Mouse (Mus musculus) embryonic stem cell, embryonic (primary cell): ENCODE data around the gene Diras1.

ENCODE experiments used
- CTCF ChIA-PET, 4 experiments: fragments of 300-600 bp in 2 of 4; fragments of 350-600 bp in 2 of 4; sonication (Branson Sonifier 250); formaldehyde crosslinking; loops; one replicate each; lab custom pipeline; 2022; ENCODE audit warnings: inconsistent platforms in 2 of 4; lab: Charles Lee
- POLR2A ChIA-PET, 4 experiments: fragments of 300-600 bp in 2 of 4; fragments of 350-600 bp in 2 of 4; sonication (Branson Sonifier 250); formaldehyde crosslinking; loops; one replicate each; lab custom pipeline; 2022; ENCODE audit warnings: antibody characterized with exemption in 4 of 4, inconsistent platforms in 1 of 4; lab: Charles Lee

The Diras1 gene

DNA sequence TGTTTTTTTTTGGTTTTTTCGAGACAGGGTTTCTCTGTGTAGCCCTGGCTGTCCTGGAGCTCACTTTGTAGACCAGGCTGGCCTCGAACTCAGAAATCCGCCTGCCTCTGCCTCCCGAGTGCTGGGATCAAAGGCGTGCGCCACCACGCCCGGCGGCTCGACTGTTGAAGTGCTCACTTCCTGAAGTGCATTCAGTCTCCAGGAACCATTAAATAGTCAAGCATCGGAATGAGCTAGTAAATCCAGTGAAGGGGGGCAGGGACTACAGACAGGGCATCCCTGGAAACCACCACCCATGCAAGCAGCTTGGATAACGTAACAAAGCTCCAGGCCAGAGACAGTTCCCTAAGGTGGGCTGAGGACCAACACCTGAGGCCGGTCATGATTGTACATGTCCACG, 19.8 kb upstream of the Diras1 start:
- CTCF ChIA-PET: interaction anchor here (0.6 to 1.5 kb wide), 9 partner anchors 8 to 247 kb away, joined by 3 to 4 read pairs (median 3); partner anchors contain the start of genes Pip5k1c (in 1 of the 4) and Slc39a3 (in 1 of the 4)

DNA sequence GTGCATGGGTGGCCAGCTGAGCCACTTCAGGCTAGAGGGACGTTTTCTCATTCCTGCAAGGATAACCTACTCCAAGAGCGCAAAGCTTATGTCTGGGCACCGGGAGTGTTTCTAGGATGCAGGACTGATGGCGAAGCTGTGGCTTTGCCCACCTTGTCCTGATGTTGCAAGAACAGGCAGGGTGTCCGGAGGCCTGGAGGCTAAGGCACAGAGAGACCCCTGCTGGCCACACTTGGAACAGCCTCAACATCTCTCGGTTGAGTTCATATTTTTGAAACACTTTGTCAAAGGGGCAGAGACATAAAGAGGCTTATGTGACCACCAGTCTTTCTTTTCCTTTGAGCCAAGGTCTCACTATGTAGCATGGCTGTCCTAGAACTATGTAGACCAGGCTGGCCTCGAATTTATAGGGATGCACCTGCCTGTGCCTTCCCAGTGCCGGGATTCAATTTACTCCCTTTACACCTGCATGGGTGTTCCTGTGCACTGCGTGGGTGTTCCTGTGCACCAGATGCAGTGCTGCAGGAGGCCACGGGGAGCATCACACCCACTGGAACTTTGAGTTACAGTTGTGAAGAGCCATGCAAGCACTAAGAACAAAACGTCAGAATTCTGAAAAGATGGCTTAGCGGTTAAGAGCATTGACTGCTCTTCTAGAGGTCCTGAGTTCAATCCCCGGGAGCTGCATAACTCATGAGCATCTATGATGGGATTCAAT, 16.2 kb upstream of the Diras1 start:
- POLR2A ChIA-PET: interaction anchor here (0.5 to 2.5 kb wide), 21 partner anchors 9 to 227 kb away, joined by 3 to 8 read pairs (median 4); partner anchors contain the start of genes Gadd45b (in 2 of the 4), Sgta (in 2 of the 4), Diras1 (in 1 of the 4) and Eef2 (in 1 of the 4)
- CTCF ChIA-PET: interaction anchor here (0.5 to 2.0 kb wide), 19 partner anchors 8 to 1473 kb away, joined by 3 to 12 read pairs (median 4); partner anchors contain the start of gene Sgta (in 1 of the 4)

More for the DNA sequence above, 19.8 kb upstream of the Diras1 start:
- POLR2A ChIA-PET: interaction anchor here in 3 of 4 experiments (0.6 to 3.2 kb wide), 12 partner anchors 8 to 131 kb away, joined by 3 to 12 read pairs (median 5); partner anchors contain the start of genes Slc39a3 (in 2 of the 3), Eef2 (in 1 of the 3), Gadd45b (in 1 of the 3) and Gng7 (in 1 of the 3)

DNA sequence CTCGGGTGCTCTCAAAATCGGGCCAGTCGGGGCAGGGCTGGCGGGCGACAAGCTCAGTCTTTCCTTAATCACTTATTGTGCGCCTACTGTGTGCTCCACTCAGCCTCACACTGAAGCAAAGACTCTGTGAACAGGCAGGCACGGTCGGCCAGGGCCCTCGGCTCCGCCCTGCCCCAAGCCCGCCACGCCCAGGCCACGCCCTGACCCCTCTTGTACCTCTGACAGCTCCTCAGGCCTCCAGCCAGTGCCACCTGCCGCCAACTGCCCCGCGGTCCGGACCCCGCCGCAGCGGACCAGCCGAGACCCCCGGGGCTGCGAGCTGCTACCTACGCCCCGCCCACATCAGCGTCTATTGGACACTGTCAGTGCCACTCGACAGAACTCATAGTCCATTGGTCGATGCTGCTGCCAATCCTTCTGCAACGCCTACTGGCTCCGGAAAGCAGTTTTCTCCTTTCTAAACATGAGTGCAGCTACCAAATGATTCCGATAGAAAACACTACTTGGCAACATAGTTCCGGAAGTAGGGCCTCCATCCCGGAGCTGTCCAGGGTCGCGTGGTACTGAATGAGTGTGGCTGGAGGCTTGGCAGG, 11.6 kb upstream of the Diras1 start, which contains the start of gene Slc39a3:
Slc39a3 (minus strand) TSS at position 439 of the 593 bp plus-strand sequence.
- ChIA-PET POLR2A (interaction anchor here (0.5 to 2.5 kb wide), 87 partner anchors 8 to 1471 kb away, joined by 3 to 28 read pairs (median 4); partner anchors contain the start of genes Sgta (in 4 of the 4), Gadd45b (in 3 of the 4), Gng7 (in 3 of the 4) and Map2k2 (in 3 of the 4)), CTCF (interaction anchor here (0.5 to 2.6 kb wide), 41 partner anchors 8 to 811 kb away, joined by 3 to 14 read pairs (median 4); partner anchors contain the start of genes Sgta (in 2 of the 4), Ap3d1 (in 1 of the 4), Diras1 (in 1 of the 4) and Gadd45b (in 1 of the 4))

DNA sequence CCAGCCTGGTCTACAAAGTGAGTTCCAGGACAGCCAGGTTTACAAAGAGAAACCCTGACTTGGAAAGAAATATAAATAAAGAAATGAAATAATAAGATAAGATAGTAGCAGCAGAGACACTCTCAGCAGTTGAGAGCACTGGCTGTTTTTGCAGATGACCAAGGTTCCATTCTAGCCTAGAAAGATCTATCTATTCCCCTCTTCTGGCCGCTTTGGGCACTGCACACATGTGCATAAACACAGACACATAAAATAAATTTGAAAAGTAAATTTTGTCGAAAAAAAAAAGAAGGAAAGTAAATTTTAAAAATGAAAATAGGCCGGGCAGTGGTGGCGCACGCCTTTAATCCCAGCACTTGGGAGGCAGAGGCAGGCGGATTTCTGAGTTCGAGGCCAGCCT, 10.8 kb upstream of the Diras1 start:
- CTCF ChIA-PET: interaction anchor here in 3 of 4 experiments (1.0 to 2.6 kb wide), 19 partner anchors 14 to 707 kb away, joined by 3 to 14 read pairs (median 5); partner anchors contain the start of genes Gng7 (in 1 of the 3), Pcsk4 (in 1 of the 3), Reep6 (in 1 of the 3) and Sgta (in 1 of the 3)
- POLR2A ChIA-PET: interaction anchor here in 3 of 4 experiments (0.6 to 2.5 kb wide), 54 partner anchors 7 to 744 kb away, joined by 3 to 28 read pairs (median 5); partner anchors contain the start of genes Gadd45b (in 3 of the 3), Gng7 (in 3 of the 3), Map2k2 (in 3 of the 3) and Eef2 (in 2 of the 3)

DNA sequence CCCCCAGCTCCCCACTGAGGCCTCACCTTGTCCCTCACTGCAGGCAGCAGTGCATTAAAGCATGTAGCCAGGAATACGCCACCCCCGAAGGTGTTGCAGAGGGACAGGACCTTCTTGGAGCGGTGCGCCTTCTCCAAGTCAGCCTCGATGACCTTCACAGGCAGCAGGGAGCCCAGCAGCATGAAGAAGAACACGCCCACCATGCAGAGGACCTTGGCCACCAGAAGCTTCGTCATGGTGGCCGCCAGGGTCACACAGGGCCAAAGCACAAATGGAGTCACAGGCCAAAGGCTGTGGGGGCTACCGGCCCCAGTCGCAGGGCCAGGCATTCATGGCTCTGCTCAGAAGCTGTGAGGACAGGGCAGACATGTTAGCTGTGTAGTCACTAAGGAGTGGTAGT, 8.1 kb upstream of the Diras1 start:
- ChIA-PET POLR2A (interaction anchor here in 1 of 4 experiments (1.7 kb wide), 1 partner anchor 104 kb away, joined by 6 read pairs; the partner anchor contains the start of gene Gadd45b), CTCF (interaction anchor here in 2 of 4 experiments (0.5 to 0.9 kb wide), 2 partner anchors 12 to 50 kb away, joined by 3 read pairs; no protein-coding TSS in a partner anchor)

DNA sequence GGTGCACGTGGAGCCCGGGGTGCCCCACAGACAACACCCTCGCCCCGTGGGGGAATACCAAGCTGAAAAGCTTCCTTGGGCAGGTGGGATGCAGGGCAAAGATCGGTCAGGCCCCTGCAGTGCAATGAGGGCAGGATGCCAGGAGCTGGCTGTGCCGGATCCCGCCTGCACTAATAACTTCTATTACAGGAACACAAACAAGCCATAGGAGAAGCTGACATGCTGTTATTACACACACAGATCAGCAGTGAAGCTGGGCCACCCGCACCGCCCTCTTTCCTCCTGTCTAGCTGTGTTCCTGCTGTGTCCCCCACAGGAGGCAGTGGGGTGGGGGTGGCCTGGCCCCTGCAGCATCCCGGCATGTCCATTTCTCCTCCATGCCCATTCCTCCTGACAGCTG, 3.6 kb upstream of the Diras1 start:
- CTCF ChIA-PET: interaction anchor here in 3 of 4 experiments (0.6 to 1.2 kb wide), 5 partner anchors 11 to 526 kb away, joined by 3 read pairs; no protein-coding TSS in a partner anchor
- POLR2A ChIA-PET: interaction anchor here in 2 of 4 experiments (0.6 to 3.4 kb wide), 5 partner anchors 8 to 161 kb away, joined by 3 to 12 read pairs (median 3); partner anchors contain the start of gene Slc39a3 (in 2 of the 2)

DNA sequence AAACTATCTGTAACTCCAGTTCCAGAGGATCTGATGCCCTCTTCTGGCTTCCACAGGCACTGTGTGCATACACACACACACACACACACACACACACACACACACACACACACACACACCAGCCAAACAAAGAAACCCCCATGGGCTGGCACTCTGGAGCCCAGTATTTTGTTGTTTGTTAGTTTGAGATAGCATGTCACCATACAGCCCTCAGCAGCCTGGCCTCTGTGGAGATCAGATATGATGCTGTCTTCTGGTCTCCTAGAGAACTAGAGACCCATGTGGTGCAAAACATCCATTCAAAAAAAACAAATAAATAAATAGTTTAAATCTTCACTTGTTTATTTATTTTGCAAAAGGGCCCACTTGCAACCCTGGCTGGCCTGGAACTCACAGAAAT, 2.8 kb upstream of the Diras1 start:
- ChIA-PET CTCF (interaction anchor here in 1 of 4 experiments (1.2 to 2.0 kb wide), 2 partner anchors 10 kb away, joined by 3 to 4 read pairs; no protein-coding TSS in a partner anchor), POLR2A (interaction anchor here in 2 of 4 experiments (0.6 to 3.4 kb wide), 3 partner anchors 9 to 107 kb away, joined by 3 to 12 read pairs (median 5); partner anchors contain the start of gene Slc39a3 (in 2 of the 2))

DNA sequence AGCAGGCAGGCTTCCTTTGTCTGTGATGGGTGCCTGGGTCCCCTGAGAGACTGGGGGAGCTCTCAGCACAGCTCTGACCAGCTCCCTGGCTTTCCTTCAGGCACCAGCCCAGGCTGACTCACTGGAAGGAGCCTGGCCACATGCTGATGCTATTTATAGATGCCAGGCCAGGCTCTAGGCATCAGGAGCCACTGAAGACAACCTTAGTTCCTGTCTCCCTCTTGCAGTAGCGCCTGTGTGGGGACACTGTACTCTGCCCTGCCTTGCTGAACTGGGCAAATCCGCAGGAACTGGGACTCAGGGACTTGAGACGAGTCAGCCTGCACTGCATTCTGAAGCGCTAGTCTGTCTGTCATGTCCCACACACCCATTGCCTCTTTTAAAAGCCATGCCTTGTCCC, 1.9 kb upstream of the Diras1 start:
- ChIA-PET CTCF (interaction anchor here in 1 of 4 experiments (1.5 to 2.0 kb wide), 2 partner anchors 9 to 11 kb away, joined by 4 to 5 read pairs; no protein-coding TSS in a partner anchor), POLR2A (interaction anchor here in 3 of 4 experiments (0.9 to 3.4 kb wide), 9 partner anchors 9 to 98 kb away, joined by 3 to 12 read pairs (median 3); partner anchors contain the start of genes Gng7 (in 2 of the 3), Gadd45b (in 1 of the 3) and Slc39a3 (in 1 of the 3))

DNA sequence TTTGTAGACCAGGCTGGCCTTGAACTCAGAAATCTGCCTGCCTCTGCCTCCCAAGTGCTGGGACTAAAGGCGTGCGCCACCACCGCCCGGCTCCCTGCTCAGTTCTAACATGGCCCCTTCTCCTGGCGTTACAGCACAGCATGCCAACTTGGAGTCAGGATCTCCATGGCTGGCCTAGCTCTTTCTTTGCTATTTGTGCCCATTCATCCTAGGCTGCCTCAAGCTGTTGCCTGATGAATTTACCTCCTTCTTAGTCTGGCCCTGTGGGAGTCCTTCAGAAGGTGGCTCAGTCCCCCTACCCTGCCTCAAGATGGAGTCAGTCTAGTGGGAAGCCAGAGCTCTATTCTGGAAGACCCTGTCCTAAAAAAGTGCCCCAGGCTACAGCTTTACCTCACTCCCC, 1.4 kb upstream of the Diras1 start:
- POLR2A ChIA-PET: interaction anchor here in 3 of 4 experiments (0.9 to 3.4 kb wide), 11 partner anchors 8 to 97 kb away, joined by 3 to 12 read pairs (median 4); partner anchors contain the start of genes Gng7 (in 2 of the 3), Gadd45b (in 1 of the 3) and Slc39a3 (in 1 of the 3)
- CTCF ChIA-PET: interaction anchor here in 3 of 4 experiments (0.5 to 2.0 kb wide), 4 partner anchors 9 to 141 kb away, joined by 3 to 5 read pairs (median 4); no protein-coding TSS in a partner anchor

DNA sequence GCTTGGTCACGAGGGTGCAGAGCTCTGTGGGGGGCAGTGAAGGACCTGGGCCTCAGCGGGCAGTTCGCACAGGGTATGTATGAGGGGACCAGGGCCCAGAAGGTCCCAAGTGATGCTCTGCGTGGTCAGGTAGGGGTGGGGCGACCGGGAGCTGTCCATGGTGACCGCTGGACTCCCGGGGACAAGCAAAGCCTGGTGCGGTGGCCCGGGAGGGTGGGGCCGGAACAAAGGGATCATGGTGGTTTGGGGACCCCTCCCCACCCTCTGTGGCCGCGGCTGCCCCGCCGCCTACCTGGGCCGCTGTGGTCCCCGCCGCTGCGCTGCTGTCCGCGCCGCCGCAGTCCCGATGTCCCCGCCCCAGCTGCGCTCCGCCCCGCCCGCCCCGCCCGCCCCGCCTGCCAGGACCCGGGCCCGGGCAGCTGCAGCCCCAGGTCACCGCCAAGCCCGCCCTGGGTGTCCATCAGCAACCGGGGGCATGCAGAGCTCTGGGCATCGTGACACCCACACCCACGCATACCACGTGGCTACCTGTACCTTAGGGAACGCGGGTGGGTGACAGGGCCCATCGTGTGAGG, 328 bp downstream of the Diras1 start:
- POLR2A ChIA-PET: interaction anchor here in 3 of 4 experiments (0.5 to 2.5 kb wide), 12 partner anchors 10 to 168 kb away, joined by 3 to 12 read pairs (median 4); partner anchors contain the start of genes Gng7 (in 2 of the 3), Slc39a3 (in 2 of the 3), Gadd45b (in 1 of the 3) and Map2k2 (in 1 of the 3)
- CTCF ChIA-PET: interaction anchor here (0.6 to 1.6 kb wide), 20 partner anchors 8 to 532 kb away, joined by 3 to 7 read pairs (median 4); partner anchors contain the start of genes Gng7 (in 2 of the 4), Map2k2 (in 1 of the 4), Slc39a3 (in 1 of the 4) and Timm13 (in 1 of the 4)

DNA sequence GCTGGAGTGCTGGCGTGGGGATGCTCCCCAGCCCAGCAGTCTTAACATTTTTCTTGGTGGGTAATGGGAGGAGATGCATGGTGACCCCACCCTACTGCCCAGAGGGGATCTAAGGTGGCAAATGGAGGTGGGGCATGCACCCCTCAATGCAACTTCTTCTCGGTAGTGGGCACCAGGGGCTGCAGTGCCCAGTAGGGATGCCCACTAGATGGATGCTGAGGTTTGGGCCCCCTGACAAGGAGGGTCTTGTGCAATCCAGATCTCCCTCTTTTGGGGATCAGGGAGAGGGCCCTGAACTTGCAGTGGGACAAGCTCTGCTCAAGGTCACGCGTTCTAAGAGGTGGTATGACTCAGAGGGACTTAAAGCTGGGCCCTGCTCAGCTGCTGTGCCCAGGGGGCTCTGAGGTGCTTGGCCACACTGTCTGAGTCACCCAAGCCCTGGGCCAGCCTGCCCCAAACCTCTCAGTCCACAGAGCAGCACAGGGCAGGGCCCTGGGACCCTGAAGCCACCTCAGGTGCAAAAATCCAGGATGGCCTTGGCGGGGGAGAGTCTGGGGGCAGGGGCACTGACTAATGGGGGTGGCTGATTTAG, 1.0 kb downstream of the Diras1 start:
- POLR2A ChIA-PET: interaction anchor here in 3 of 4 experiments (0.5 to 2.5 kb wide), 9 partner anchors 10 to 95 kb away, joined by 3 to 12 read pairs (median 4); partner anchors contain the start of genes Gng7 (in 2 of the 3), Slc39a3 (in 2 of the 3), Gadd45b (in 1 of the 3) and Map2k2 (in 1 of the 3)
- CTCF ChIA-PET: interaction anchor here in 3 of 4 experiments (0.6 to 1.6 kb wide), 10 partner anchors 8 to 276 kb away, joined by 3 to 7 read pairs (median 4); partner anchors contain the start of genes Gng7 (in 1 of the 3), Map2k2 (in 1 of the 3) and Slc39a3 (in 1 of the 3)

DNA sequence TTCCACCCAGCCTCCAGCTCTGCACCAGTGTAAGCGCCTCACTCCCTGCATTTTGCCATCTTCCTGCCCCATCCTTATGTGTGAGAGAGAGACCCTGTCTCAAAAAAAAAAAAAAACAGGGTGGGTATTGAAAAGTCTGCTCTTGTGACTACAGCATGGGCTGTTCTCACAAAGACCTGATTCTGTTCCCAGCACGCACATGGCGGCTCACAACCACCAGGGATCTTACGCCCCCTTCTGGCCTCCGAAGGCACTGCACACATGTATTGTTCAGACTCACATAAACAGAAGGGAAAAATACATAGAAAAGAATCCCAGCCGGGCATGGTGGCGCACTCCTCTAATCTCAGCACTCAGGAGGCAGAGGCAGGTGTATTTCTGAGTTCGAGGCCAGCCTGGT, 2.7 kb downstream of the Diras1 start:
- CTCF ChIA-PET: interaction anchor here (0.6 to 1.9 kb wide), 29 partner anchors 9 to 708 kb away, joined by 3 to 11 read pairs (median 4); partner anchors contain the start of genes Slc39a3 (in 2 of the 4), Creb3l3 (in 1 of the 4), Pip5k1c (in 1 of the 4) and Tjp3 (in 1 of the 4)
- POLR2A ChIA-PET: interaction anchor here in 3 of 4 experiments (0.6 to 2.0 kb wide), 18 partner anchors 14 to 346 kb away, joined by 3 to 14 read pairs (median 4); partner anchors contain the start of genes Eef2 (in 2 of the 3), Gadd45b (in 2 of the 3), Slc39a3 (in 2 of the 3) and Map2k2 (in 1 of the 3)

DNA sequence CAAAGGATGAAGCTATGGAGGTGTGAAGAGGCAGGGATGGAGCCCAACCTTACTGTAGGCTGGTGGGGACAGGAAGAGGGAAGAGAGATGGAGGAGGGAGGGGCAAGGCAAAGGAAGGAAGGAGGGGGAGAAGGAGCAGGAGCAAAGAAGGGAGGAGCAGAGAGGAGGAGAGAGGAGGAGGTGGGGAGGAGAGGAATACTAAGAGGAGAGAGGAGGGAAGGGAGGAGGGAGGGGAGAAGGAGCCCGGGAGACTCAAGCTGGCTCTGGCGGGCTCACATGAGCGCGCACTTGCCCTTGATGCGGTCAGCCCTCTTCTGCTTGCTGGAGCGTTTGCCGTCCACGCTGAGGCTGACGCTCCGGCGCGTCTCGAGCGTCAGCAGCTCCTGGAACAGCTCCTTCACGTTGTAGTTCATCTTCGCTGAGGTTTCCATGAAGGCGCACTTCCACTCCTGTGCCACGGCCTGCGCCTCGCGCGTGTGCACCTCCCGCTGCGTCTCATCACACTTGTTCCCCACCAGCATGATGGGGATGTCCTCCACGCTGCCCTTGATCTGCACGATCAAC, 3.8 kb downstream of the Diras1 start:
- POLR2A ChIA-PET: interaction anchor here in 3 of 4 experiments (0.5 to 2.0 kb wide), 22 partner anchors 9 to 345 kb away, joined by 3 to 14 read pairs (median 4); partner anchors contain the start of genes Gadd45b (in 2 of the 3), Sgta (in 2 of the 3), Slc39a3 (in 2 of the 3) and Eef2 (in 1 of the 3)
- CTCF ChIA-PET: interaction anchor here (0.6 to 1.9 kb wide), 31 partner anchors 9 to 497 kb away, joined by 3 to 18 read pairs (median 4); partner anchors contain the start of genes Slc39a3 (in 2 of the 4), Creb3l3 (in 1 of the 4), Pip5k1c (in 1 of the 4) and Tjp3 (in 1 of the 4)

DNA sequence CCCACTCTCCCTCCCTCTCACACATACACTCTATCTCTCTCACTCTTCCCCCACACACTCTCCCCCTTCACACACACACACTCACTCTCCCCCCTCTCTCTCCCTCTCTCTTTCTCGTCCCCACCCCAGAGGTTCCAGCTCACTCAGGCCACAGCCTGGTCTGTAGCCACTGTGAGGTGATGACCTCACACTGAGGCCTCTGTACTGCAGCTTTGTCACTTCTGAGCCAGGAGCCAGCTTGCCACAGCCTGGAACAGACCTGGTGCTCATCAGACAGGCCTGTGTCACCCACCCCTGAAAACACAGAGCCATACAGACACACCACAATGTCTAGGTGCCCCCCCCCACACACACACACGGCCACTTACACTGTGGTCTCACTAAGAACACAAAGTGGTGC, 5.3 kb downstream of the Diras1 start:
- POLR2A ChIA-PET: interaction anchor here in 2 of 4 experiments (0.6 to 3.1 kb wide), 6 partner anchors 17 to 361 kb away, joined by 4 to 38 read pairs (median 6); partner anchors contain the start of genes Slc39a3 (in 2 of the 2) and Gadd45b (in 1 of the 2)
- CTCF ChIA-PET: interaction anchor here in 1 of 4 experiments (0.6 kb wide), 1 partner anchor 759 kb away, joined by 4 read pairs; the partner anchor contains the start of gene Dazap1
